Mouse (Mus musculus) ES-E14 (cell line): ENCODE data around the gene Bcl2l12.

Experiments
- CHD2 ChIP-seq: IDR thresholded peaks from 2 replicates; pipeline ENCODE4 v1.6.1; 2014; ENCODE audit warnings: mild to moderate bottlenecking, low read depth, low read length, inconsistent platforms
- HCFC1 ChIP-seq: IDR thresholded peaks from 2 replicates; pipeline ENCODE4 v1.6.1; 2012; ENCODE audit warnings: low read length, inconsistent platforms, borderline replicate concordance; ENCODE audit not compliant: insufficient read depth
- ZC3H11A ChIP-seq: IDR thresholded peaks from 2 replicates; pipeline ENCODE4 v1.6.1; 2012; ENCODE audit warnings: low read depth, mild to moderate bottlenecking, inconsistent platforms, low read length, borderline replicate concordance

- TF ChIP-seq HCFC1 (no peak), CHD2 (no peak), ZC3H11A (no peak)
Measured at GRCm38 (mm10) chr7:45029995-45030394, 31.5 kb upstream of the Bcl2l12 start.
